Mouse (Mus musculus) limb, embryonic 14.5 days (tissue): ENCODE results near the gene Krtap16-1. TPM values are rescaled to one million over a fixed set of nuclear protein-coding genes. Genes with fewer than 3 reads are reported as not detected.

Experiments
- ATAC-seq: fragments of 200-750 bp; cut with Nextera tagmentation; 2 replicates; pipeline ENCODE4 v1.8.0; 2017; ENCODE audit warnings: low read depth, moderate number of reproducible peaks, moderate TSS enrichment; ENCODE audit not compliant: low FRiP score
- DNase-seq: peaks from one replicate; pipeline ENCODE4 v3.0.0-alpha.2; 2015; ENCODE audit warnings: low spot score
- H3K27ac ChIP-seq: fragments of 300-500 bp; sonication (generic); replicated peaks from 2 replicates; pipeline ENCODE4 v1.5.1; 2014; ENCODE audit warnings: low read depth, mild to moderate bottlenecking, low read length, moderate library complexity, mixed read lengths
- H3K27me3 ChIP-seq: fragments of 300-500 bp; sonication (generic); 2 replicates; pipeline ENCODE4 v1.6.1; 2014; ENCODE audit warnings: low read length, mixed read lengths; ENCODE audit not compliant: control insufficient read depth, insufficient read depth
- H3K36me3 ChIP-seq: fragments of 300-500 bp; sonication (generic); 2 replicates; pipeline ENCODE4 v1.6.1; 2014; ENCODE audit warnings: mild to moderate bottlenecking, low read length, moderate library complexity, mixed read lengths; ENCODE audit not compliant: control insufficient read depth, insufficient read depth
- H3K4me1 ChIP-seq: fragments of 300-500 bp; sonication (generic); 2 replicates; pipeline ENCODE4 v1.6.1; 2014; ENCODE audit warnings: antibody characterized with exemption, low read length, mixed read lengths; ENCODE audit not compliant: control insufficient read depth, insufficient read depth
- H3K4me2 ChIP-seq: fragments of 300-500 bp; sonication (generic); replicated peaks from 2 replicates; pipeline ENCODE4 v1.6.1; 2014; ENCODE audit warnings: low read depth, mild to moderate bottlenecking, low read length, moderate library complexity; ENCODE audit not compliant: severe bottlenecking
- H3K4me3 ChIP-seq: fragments of 300-500 bp; sonication (generic); replicated peaks from 2 replicates; pipeline ENCODE4 v1.5.1; 2014; ENCODE audit warnings: low read length
- H3K9ac ChIP-seq: fragments of 300-500 bp; sonication (generic); 2 replicates; pipeline ENCODE4 v1.6.1; 2014; ENCODE audit warnings: mild to moderate bottlenecking, low read depth, low read length, moderate library complexity; ENCODE audit not compliant: severe bottlenecking
- H3K9me3 ChIP-seq: fragments of 300-500 bp; sonication (generic); 2 replicates; pipeline ENCODE4 v1.6.1; 2016; ENCODE audit warnings: low read length; ENCODE audit not compliant: control insufficient read depth
- POLR2A ChIP-seq: fragments of 200-500 bp; IDR thresholded peaks from 2 replicates; pipeline ENCODE4 v1.8.0; 2012; ENCODE audit warnings: inconsistent platforms, mild to moderate bottlenecking, moderate library complexity, borderline replicate concordance; ENCODE audit not compliant: insufficient read depth, insufficient read length; ENCODE audit errors: extremely low read depth
- WGBS: fragments of 180-500 bp; shearing (Covaris S2); extraction: QIAGEN DNeasy Blood & Tissue Kit; methylation state at CpG from one replicate; pipeline ENCODE4 v1.1.7; 2014; 5-methylcytosine and 5-hydroxymethylcytosine counted together
- polyA plus RNA-seq, 2 experiments: library from polyadenylated mRNA; depleted of rRNA in 1 of 2; stranded (reverse) in 1 of 2; unstranded in 1 of 2; fragments of >200 nt; fragmentation: Nextera tagmentation in 1 of 2; extraction: Ambion mirVana in 1 of 2; gene quantifications; 2 replicates each; pipeline versions ENCODE4 v1.2.1 to v1.2.3; 2012 to 2014

Krtap16-1 gene
- polyA plus RNA-seq, 2 experiments = 0.19 TPM; not detected in 1

DNA sequence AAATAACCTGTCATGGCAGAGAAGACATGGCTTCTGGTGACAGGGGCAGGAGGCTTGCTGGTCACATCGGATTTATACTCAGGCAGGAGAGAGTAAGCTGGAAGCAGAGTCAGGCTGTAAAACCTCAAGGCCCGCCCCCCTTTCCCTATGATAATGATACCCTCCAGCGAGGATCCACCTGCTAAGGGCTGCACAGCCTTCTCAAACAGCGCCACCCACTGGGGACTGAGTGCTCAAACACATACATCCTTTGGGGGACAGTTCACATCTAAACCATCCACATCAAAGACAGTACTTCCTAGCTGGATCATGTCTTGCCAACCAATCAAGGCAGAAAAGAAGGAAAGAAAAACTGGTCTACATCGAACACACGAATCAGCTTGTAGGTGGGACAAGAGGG, 22.2 kb downstream of the Krtap16-1 start:
- DNase-seq = no peak
- Histone ChIP-seq H3K9me3 (no peaks in the 10 kb centered on the region), H3K9ac (no peak overlapping the region), H3K4me2 (no peak overlapping the region), H3K27me3 (no peaks in the 10 kb centered on the region), H3K36me3 (no peaks in the 10 kb centered on the region), H3K4me1 (no peaks in the 10 kb centered on the region), H3K27ac (no peak overlapping the region), H3K4me3 (no peak overlapping the region)
- WGBS = 42% methylated on average over 6 of the region's 6 CpGs
- no peak for TF ChIP-seq POLR2A
- no peak for ATAC-seq

DNA sequence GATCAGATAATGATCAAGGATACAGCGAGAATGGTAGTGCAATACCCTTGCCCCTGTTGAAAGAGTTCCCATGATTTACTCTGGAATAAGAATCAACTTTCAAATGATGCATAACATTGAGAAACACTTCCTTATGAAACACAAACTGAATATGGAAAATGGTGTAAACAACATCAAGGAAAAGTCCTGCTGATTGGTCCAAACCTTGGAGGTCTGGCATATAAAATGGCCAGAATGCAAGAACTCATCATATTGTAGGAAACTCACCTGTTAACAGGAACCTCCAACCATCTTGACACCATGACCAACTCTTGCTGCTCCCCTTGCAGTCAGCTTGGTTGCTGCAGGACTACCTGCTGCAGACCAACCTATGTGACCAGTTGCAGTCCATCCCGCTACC, 38.2 kb downstream of the Krtap16-1 start, which contains the start of gene Krtap9-5:
TSS of gene Krtap9-5 (plus strand) at position 301 of the 400 bp plus-strand sequence.
- no peak for DNase-seq
- 85% methylated on average over 2 of the region's 2 CpGs for WGBS
- ATAC-seq = no peak
- Histone ChIP-seq H3K9me3 (no peaks in the 10 kb centered on the region), H3K27me3 (no peaks in the 10 kb centered on the region), H3K4me1 (no peaks in the 10 kb centered on the region), H3K27ac (no peak within 1 kb of the TSS), H3K4me3 (no peak within 1 kb of the TSS), H3K4me2 (no peak within 1 kb of the TSS), H3K9ac (no peak within 1 kb of the TSS), H3K36me3 (no peaks in the 10 kb centered on the region)
- TF ChIP-seq POLR2A = no peak

DNA sequence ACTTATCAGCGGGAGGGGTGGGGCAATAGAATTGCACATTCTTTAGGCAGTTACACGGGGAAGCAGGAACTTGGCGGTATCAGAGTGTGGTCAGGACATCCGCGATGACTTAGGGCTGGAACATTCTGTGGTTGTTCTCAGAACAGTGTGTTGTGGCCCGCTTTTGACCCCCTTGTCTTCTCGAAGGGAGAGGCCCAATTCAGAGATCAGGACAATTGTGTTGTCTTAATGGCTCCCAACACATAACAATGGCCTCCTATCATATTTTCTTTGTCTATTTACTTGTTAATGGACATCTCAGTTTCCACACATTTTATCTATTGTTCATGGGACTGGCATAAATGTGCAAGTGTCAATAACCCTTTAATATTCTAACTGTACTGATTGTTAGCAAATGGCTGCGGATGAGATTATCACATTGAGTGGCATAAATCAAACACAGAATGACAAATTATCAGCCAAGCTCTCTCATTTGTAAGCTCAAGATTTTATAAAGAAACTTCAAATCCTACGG, 48.6 kb downstream of the Krtap16-1 start:
- TF ChIP-seq POLR2A = no peak
- no peak overlapping the region for H3K9ac ChIP-seq
- H3K4me1 ChIP-seq = no peaks in the 10 kb centered on the region
- 85% methylated on average over 9 of the region's 9 CpGs for WGBS
- H3K4me2 ChIP-seq = no peak overlapping the region
- no peaks in the 10 kb centered on the region for H3K9me3 ChIP-seq
- no peak overlapping the region for H3K4me3 ChIP-seq
- ATAC-seq = no peak
- no peaks in the 10 kb centered on the region for H3K27me3 ChIP-seq
- H3K27ac ChIP-seq = no peak overlapping the region
- H3K36me3 ChIP-seq = no peaks in the 10 kb centered on the region
- DNase-seq = no peak

DNA sequence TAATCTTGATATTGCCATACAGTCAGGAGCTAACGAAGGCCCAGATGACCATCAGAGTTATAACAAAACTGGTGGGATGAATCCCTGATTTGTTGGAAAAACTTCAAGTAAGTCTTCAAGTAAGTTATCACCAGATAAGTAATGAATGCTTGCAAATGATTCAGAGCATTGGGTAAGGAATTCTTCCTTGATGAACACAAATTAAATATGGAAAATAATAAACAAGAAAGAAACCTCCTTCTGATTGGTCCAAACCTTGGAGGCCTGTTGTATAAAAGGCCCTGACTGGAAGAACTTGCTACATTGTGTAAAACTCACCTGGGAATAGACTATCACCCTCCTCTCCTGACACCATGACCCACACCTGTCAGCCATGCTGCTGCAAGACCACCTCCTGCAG, 50.4 kb downstream of the Krtap16-1 start, which contains the start of gene Krtap31-2:
TSS of gene Krtap31-2 (plus strand) at position 301 of the 400 bp plus-strand sequence.
- no peak for ATAC-seq
- no peak for TF ChIP-seq POLR2A
- WGBS = 85% methylated on average over 1 of the region's 1 CpGs

More for the DNA sequence above, 50.4 kb downstream of the Krtap16-1 start, which contains the start of gene Krtap31-2:
- DNase-seq = no peak
- Histone ChIP-seq H3K36me3 (no peaks in the 10 kb centered on the region), H3K27me3 (no peaks in the 10 kb centered on the region), H3K4me3 (no peak within 1 kb of the TSS), H3K9ac (no peak within 1 kb of the TSS), H3K4me1 (no peaks in the 10 kb centered on the region), H3K4me2 (no peak within 1 kb of the TSS), H3K9me3 (no peaks in the 10 kb centered on the region), H3K27ac (no peak within 1 kb of the TSS)

Other genes with a start within 250 kb of the Krtap16-1 start
Only the 30 nearest of the 32 such genes appear.
- not detected in 2 replicates for gene Krtap4-8, start 205.9 kb downstream of the Krtap16-1 start, polyA plus RNA-seq (2012; rRNA removed)
- gene Krtap4-8, start 205.9 kb downstream of the Krtap16-1 start, polyA plus RNA-seq (2014; fragmentation: Nextera tagmentation; extraction: Ambion mirVana) = not detected in 2 replicates
- not detected in 2 replicates for gene Krtap4-9, start 201.4 kb downstream of the Krtap16-1 start, polyA plus RNA-seq (2012; rRNA removed)
- not detected in 2 replicates for gene Krtap4-9, start 201.4 kb downstream of the Krtap16-1 start, polyA plus RNA-seq (2014; fragmentation: Nextera tagmentation; extraction: Ambion mirVana)
- not detected in 2 replicates for gene Gm11596, start 193.1 kb downstream of the Krtap16-1 start, polyA plus RNA-seq (2012; rRNA removed)
- not detected in 2 replicates for gene Gm11596, start 193.1 kb downstream of the Krtap16-1 start, polyA plus RNA-seq (2014; fragmentation: Nextera tagmentation; extraction: Ambion mirVana)
- not detected in 2 replicates for gene Gm11569, start 187.7 kb downstream of the Krtap16-1 start, polyA plus RNA-seq (2012; rRNA removed)
- not detected in 2 replicates for gene Gm11569, start 187.7 kb downstream of the Krtap16-1 start, polyA plus RNA-seq (2014; fragmentation: Nextera tagmentation; extraction: Ambion mirVana)
- gene Gm11554, start 182.2 kb downstream of the Krtap16-1 start, polyA plus RNA-seq (2012; rRNA removed) = not detected in 2 replicates
- gene Gm11554, start 182.2 kb downstream of the Krtap16-1 start, polyA plus RNA-seq (2014; fragmentation: Nextera tagmentation; extraction: Ambion mirVana) = not detected in 2 replicates
- not detected in 2 replicates for gene Krtap4-13, start 176.7 kb downstream of the Krtap16-1 start, polyA plus RNA-seq (2012; rRNA removed)
- gene Krtap4-13, start 176.7 kb downstream of the Krtap16-1 start, polyA plus RNA-seq (2014; fragmentation: Nextera tagmentation; extraction: Ambion mirVana) = not detected in 2 replicates
- 0.12 TPM in 1 of 2 replicates, not detected in the other for gene Gm11564, start 170.9 kb downstream of the Krtap16-1 start, polyA plus RNA-seq (2012; rRNA removed)
- not detected in 2 replicates for gene Gm11564, start 170.9 kb downstream of the Krtap16-1 start, polyA plus RNA-seq (2014; fragmentation: Nextera tagmentation; extraction: Ambion mirVana)
- not detected in 2 replicates for gene 2300003K06Rik, start 148.5 kb downstream of the Krtap16-1 start, polyA plus RNA-seq (2012; rRNA removed)
- not detected in 2 replicates for gene 2300003K06Rik, start 148.5 kb downstream of the Krtap16-1 start, polyA plus RNA-seq (2014; fragmentation: Nextera tagmentation; extraction: Ambion mirVana)
- gene Krtap4-16, start 135.0 kb downstream of the Krtap16-1 start, polyA plus RNA-seq (2012; rRNA removed) = 0.08 TPM in 1 of 2 replicates, not detected in the other
- gene Krtap4-16, start 135.0 kb downstream of the Krtap16-1 start, polyA plus RNA-seq (2014; fragmentation: Nextera tagmentation; extraction: Ambion mirVana) = not detected in 2 replicates
- gene Gm11568, start 128.7 kb downstream of the Krtap16-1 start, polyA plus RNA-seq (2012; rRNA removed) = not detected in 2 replicates
- not detected in 2 replicates for gene Gm11568, start 128.7 kb downstream of the Krtap16-1 start, polyA plus RNA-seq (2014; fragmentation: Nextera tagmentation; extraction: Ambion mirVana)
- not detected in 2 replicates for gene Gm11559, start 122.1 kb downstream of the Krtap16-1 start, polyA plus RNA-seq (2012; rRNA removed)
- gene Gm11559, start 122.1 kb downstream of the Krtap16-1 start, polyA plus RNA-seq (2014; fragmentation: Nextera tagmentation; extraction: Ambion mirVana) = not detected in 2 replicates
- not detected in 2 replicates for gene Krtap9-1, start 113.2 kb downstream of the Krtap16-1 start, polyA plus RNA-seq (2012; rRNA removed)
- gene Krtap9-1, start 113.2 kb downstream of the Krtap16-1 start, polyA plus RNA-seq (2014; fragmentation: Nextera tagmentation; extraction: Ambion mirVana) = not detected in 2 replicates
- gene Gm11567, start 107.4 kb downstream of the Krtap16-1 start, polyA plus RNA-seq (2012; rRNA removed) = not detected in 2 replicates
- gene Gm11567, start 107.4 kb downstream of the Krtap16-1 start, polyA plus RNA-seq (2014; fragmentation: Nextera tagmentation; extraction: Ambion mirVana) = not detected in 2 replicates
- gene Krtap31-1, start 78.7 kb downstream of the Krtap16-1 start, polyA plus RNA-seq (2012; rRNA removed) = not detected in 2 replicates
- gene Krtap31-1, start 78.7 kb downstream of the Krtap16-1 start, polyA plus RNA-seq (2014; fragmentation: Nextera tagmentation; extraction: Ambion mirVana) = not detected in 2 replicates
- not detected in 2 replicates for gene Gm11565, start 71.8 kb downstream of the Krtap16-1 start, polyA plus RNA-seq (2012; rRNA removed)
- gene Gm11565, start 71.8 kb downstream of the Krtap16-1 start, polyA plus RNA-seq (2014; fragmentation: Nextera tagmentation; extraction: Ambion mirVana) = not detected in 2 replicates
- not detected in 2 replicates for gene Krtap31-2, start 50.3 kb downstream of the Krtap16-1 start, polyA plus RNA-seq (2012; rRNA removed)
- gene Krtap31-2, start 50.3 kb downstream of the Krtap16-1 start, polyA plus RNA-seq (2014; fragmentation: Nextera tagmentation; extraction: Ambion mirVana) = not detected in 2 replicates
- gene Krtap9-5, start 38.1 kb downstream of the Krtap16-1 start, polyA plus RNA-seq (2012; rRNA removed) = not detected in 2 replicates
- gene Krtap9-5, start 38.1 kb downstream of the Krtap16-1 start, polyA plus RNA-seq (2014; fragmentation: Nextera tagmentation; extraction: Ambion mirVana) = not detected in 2 replicates
- gene Krtap29-1, start 7.5 kb downstream of the Krtap16-1 start, polyA plus RNA-seq (2012; rRNA removed) = 0.09 TPM in 1 of 2 replicates, not detected in the other
- not detected in 2 replicates for gene Krtap29-1, start 7.5 kb downstream of the Krtap16-1 start, polyA plus RNA-seq (2014; fragmentation: Nextera tagmentation; extraction: Ambion mirVana)
- gene Krtap17-1, start 7.4 kb upstream of the Krtap16-1 start, polyA plus RNA-seq (2012; rRNA removed) = 0.09 and 0.19 TPM in 2 replicates
- gene Krtap17-1, start 7.4 kb upstream of the Krtap16-1 start, polyA plus RNA-seq (2014; fragmentation: Nextera tagmentation; extraction: Ambion mirVana) = 0.37 TPM in 1 of 2 replicates, not detected in the other
- gene Krt33a, start 29.6 kb upstream of the Krtap16-1 start, polyA plus RNA-seq (2012; rRNA removed) = 0.08 TPM in 1 of 2 replicates, not detected in the other
- gene Krt33a, start 29.6 kb upstream of the Krtap16-1 start, polyA plus RNA-seq (2014; fragmentation: Nextera tagmentation; extraction: Ambion mirVana) = 0.15 and 0.29 TPM in 2 replicates
- 0.31 and 0.41 TPM in 2 replicates for gene Krt33b, start 43.3 kb upstream of the Krtap16-1 start, polyA plus RNA-seq (2012; rRNA removed)
- gene Krt33b, start 43.3 kb upstream of the Krtap16-1 start, polyA plus RNA-seq (2014; fragmentation: Nextera tagmentation; extraction: Ambion mirVana) = 0.17 and 0.54 TPM in 2 replicates
- gene Krt34, start 55.0 kb upstream of the Krtap16-1 start, polyA plus RNA-seq (2012; rRNA removed) = not detected in 2 replicates
- gene Krt34, start 55.0 kb upstream of the Krtap16-1 start, polyA plus RNA-seq (2014; fragmentation: Nextera tagmentation; extraction: Ambion mirVana) = 0.11 TPM in 1 of 2 replicates, not detected in the other
- 0.04 and 0.13 TPM in 2 replicates for gene Krt31, start 64.0 kb upstream of the Krtap16-1 start, polyA plus RNA-seq (2012; rRNA removed)
- gene Krt31, start 64.0 kb upstream of the Krtap16-1 start, polyA plus RNA-seq (2014; fragmentation: Nextera tagmentation; extraction: Ambion mirVana) = 0.26 TPM in 1 of 2 replicates, not detected in the other
- 0.10 TPM in 1 of 2 replicates, not detected in the other for gene Krt32, start 101.6 kb upstream of the Krtap16-1 start, polyA plus RNA-seq (2012; rRNA removed)
- gene Krt32, start 101.6 kb upstream of the Krtap16-1 start, polyA plus RNA-seq (2014; fragmentation: Nextera tagmentation; extraction: Ambion mirVana) = 0.40 TPM in 1 of 2 replicates, not detected in the other
- gene Krt35, start 109.6 kb upstream of the Krtap16-1 start, polyA plus RNA-seq (2012; rRNA removed) = 1.7 and 2.9 TPM in 2 replicates
- 7.0 and 7.2 TPM in 2 replicates for gene Krt35, start 109.6 kb upstream of the Krtap16-1 start, polyA plus RNA-seq (2014; fragmentation: Nextera tagmentation; extraction: Ambion mirVana)
- gene Krt36, start 119.0 kb upstream of the Krtap16-1 start, polyA plus RNA-seq (2012; rRNA removed) = 0.36 and 1.1 TPM in 2 replicates
- 2.9 and 5.9 TPM in 2 replicates for gene Krt36, start 119.0 kb upstream of the Krtap16-1 start, polyA plus RNA-seq (2014; fragmentation: Nextera tagmentation; extraction: Ambion mirVana)
- gene Krt13, start 135.0 kb upstream of the Krtap16-1 start, polyA plus RNA-seq (2012; rRNA removed) = 0.15 and 0.62 TPM in 2 replicates
- gene Krt13, start 135.0 kb upstream of the Krtap16-1 start, polyA plus RNA-seq (2014; fragmentation: Nextera tagmentation; extraction: Ambion mirVana) = 0.54 and 1.7 TPM in 2 replicates
- gene Krt15, start 149.3 kb upstream of the Krtap16-1 start, polyA plus RNA-seq (2012; rRNA removed) = 113 and 213 TPM in 2 replicates
- gene Krt15, start 149.3 kb upstream of the Krtap16-1 start, polyA plus RNA-seq (2014; fragmentation: Nextera tagmentation; extraction: Ambion mirVana) = 168 and 205 TPM in 2 replicates
- gene Krt19, start 162.1 kb upstream of the Krtap16-1 start, polyA plus RNA-seq (2012; rRNA removed) = 30.3 and 74.0 TPM in 2 replicates
- gene Krt19, start 162.1 kb upstream of the Krtap16-1 start, polyA plus RNA-seq (2014; fragmentation: Nextera tagmentation; extraction: Ambion mirVana) = 89.1 and 105 TPM in 2 replicates
- gene Krt9, start 206.6 kb upstream of the Krtap16-1 start, polyA plus RNA-seq (2012; rRNA removed) = 0.24 and 0.39 TPM in 2 replicates
- not detected in 2 replicates for gene Krt9, start 206.6 kb upstream of the Krtap16-1 start, polyA plus RNA-seq (2014; fragmentation: Nextera tagmentation; extraction: Ambion mirVana)